Mouse (Mus musculus) embryonic facial prominence, embryonic 12.5 days (tissue): ENCODE results near the gene Vipr2. TPM values are rescaled to one million over a fixed set of nuclear protein-coding genes. Genes with fewer than 3 reads are reported as not detected.

Source experiments
- ATAC-seq: fragments of 200-750 bp; cut with Nextera tagmentation; 2 replicates; pipeline ENCODE4 v1.8.0; 2017; ENCODE audit not compliant: insufficient number of reproducible peaks, insufficient read depth, low FRiP score, low TSS enrichment
- H3K27ac ChIP-seq: fragments of 300-500 bp; sonication (generic); 2 replicates; pipeline ENCODE4 v1.5.1; 2016; ENCODE audit warnings: mild to moderate bottlenecking
- H3K27me3 ChIP-seq: fragments of 300-500 bp; sonication (generic); 2 replicates; pipeline ENCODE4 v1.6.1; 2016; ENCODE audit warnings: mild to moderate bottlenecking, moderate library complexity
- H3K36me3 ChIP-seq: fragments of 300-500 bp; sonication (generic); 2 replicates; pipeline ENCODE4 v1.6.1; 2016; ENCODE audit warnings: mild to moderate bottlenecking
- H3K4me1 ChIP-seq: fragments of 300-500 bp; sonication (generic); 2 replicates; pipeline ENCODE4 v1.6.1; 2016
- H3K4me2 ChIP-seq: fragments of 300-500 bp; sonication (generic); replicated peaks from 2 replicates; pipeline ENCODE4 v1.6.1; 2016; ENCODE audit warnings: mild to moderate bottlenecking, moderate library complexity
- H3K4me3 ChIP-seq: fragments of 300-500 bp; sonication (generic); 2 replicates; pipeline ENCODE4 v1.5.1; 2016; ENCODE audit warnings: mild to moderate bottlenecking
- H3K9ac ChIP-seq: fragments of 300-500 bp; sonication (generic); 2 replicates; pipeline ENCODE4 v1.6.1; 2016; ENCODE audit warnings: mild to moderate bottlenecking, moderate library complexity
- H3K9me3 ChIP-seq: fragments of 300-500 bp; sonication (generic); 2 replicates; pipeline ENCODE4 v1.6.1; 2016; ENCODE audit warnings: mild to moderate bottlenecking, moderate library complexity
- WGBS: fragments of 180-500 bp; shearing (Covaris S2); methylation state at CpG from one replicate; pipeline ENCODE4 v1.1.7; 2016; 5-methylcytosine and 5-hydroxymethylcytosine counted together
- polyA plus RNA-seq: library from polyadenylated mRNA; unstranded; fragments of >200 nt; fragmentation: Nextera tagmentation; extraction: Ambion mirVana; gene quantifications from 2 replicates; pipeline ENCODE4 v1.2.1, GENCODE M21; 2016

Gene Vipr2
- 2.1 and 2.2 TPM in 2 replicates for polyA plus RNA-seq

DNA sequence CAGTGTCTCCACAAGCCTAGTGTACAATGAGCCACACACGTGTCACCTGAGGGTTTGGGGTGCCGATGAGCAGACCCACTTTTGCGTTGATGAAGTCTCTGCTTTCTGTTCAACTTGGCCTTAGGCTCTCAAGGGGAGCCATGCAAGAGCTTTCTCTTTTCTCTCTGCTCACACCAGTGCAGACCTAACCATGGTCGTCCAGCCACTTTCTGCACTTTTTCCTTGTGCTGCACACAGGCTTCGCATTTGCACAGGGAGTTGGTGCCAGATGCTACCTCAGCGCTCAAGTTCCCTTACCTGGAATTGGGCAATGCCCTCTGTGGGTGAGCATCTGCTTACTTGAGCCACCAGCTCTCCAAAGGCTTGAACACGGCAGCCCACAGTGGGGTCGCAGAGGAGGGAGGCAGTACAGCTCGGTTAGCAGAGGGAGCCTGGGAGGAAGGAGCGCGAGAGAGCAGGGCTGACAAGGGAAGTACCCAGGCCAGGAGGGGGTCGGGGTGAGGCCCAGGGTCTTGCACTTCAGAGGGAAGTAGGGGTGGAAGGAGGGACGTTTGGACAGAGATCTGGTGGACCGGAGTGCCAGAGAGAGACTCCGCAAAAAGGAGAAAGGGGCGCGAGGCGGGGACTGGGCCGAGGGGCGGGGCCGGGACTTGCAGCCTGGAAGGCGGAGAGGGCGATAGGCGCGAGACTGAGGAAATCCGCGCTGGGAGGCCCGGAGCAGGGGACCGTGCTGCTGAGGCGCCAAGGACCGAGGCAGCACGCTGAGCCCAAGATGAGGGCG is at the start of gene Vipr2:
TSS of gene Vipr2 (plus strand) at position 653 of the 781 bp plus-strand sequence.
- no peaks in the 10 kb centered on the region for H3K36me3 ChIP-seq
- 5% methylated on average over 32 of the region's 33 CpGs for WGBS
- no peak within 1 kb of the TSS for H3K27ac ChIP-seq
- no peaks in the 10 kb centered on the region for H3K9me3 ChIP-seq
- H3K27me3 ChIP-seq, result peaks cover 23% of the 10 kb centered on the region; the same call in 1 of the 2 replicates
- H3K9ac ChIP-seq, result peak within 1 kb of the TSS; percentile 61
- H3K4me1 ChIP-seq, result no peaks in the 10 kb centered on the region
- H3K4me2 ChIP-seq, result peak within 1 kb of the TSS; percentile 92
- H3K4me3 ChIP-seq, result peak within 1 kb of the TSS; percentile 48
- peak; percentile 90 for ATAC-seq

DNA sequence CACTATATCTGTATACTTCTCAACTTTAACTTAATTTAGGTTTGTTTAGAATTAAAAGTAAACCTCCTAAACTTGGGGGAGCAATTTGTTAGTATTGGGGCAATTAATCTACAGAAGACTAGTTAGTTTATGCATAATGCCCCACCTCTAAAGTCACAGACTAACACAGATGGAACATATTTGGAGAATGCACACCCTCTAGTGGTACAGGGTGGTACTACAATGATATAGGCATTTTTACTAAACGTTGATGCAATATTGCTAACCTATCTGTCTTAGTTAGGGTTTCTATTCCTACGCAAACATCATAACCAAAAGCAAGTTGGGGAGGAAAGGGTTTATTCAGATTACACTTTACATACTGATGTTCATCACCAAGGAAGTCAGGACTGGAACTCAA is 49.4 kb upstream of the Vipr2 start:
- Histone ChIP-seq H3K9ac (no peak overlapping the region), H3K27me3 (no peaks in the 10 kb centered on the region), H3K4me1 (no peaks in the 10 kb centered on the region), H3K4me2 (no peak overlapping the region), H3K9me3 (no peaks in the 10 kb centered on the region), H3K27ac (no peak overlapping the region), H3K36me3 (no peaks in the 10 kb centered on the region), H3K4me3 (no peak overlapping the region)
- ATAC-seq, result no peak
- WGBS, result 55% methylated on average over 2 of the region's 2 CpGs

DNA sequence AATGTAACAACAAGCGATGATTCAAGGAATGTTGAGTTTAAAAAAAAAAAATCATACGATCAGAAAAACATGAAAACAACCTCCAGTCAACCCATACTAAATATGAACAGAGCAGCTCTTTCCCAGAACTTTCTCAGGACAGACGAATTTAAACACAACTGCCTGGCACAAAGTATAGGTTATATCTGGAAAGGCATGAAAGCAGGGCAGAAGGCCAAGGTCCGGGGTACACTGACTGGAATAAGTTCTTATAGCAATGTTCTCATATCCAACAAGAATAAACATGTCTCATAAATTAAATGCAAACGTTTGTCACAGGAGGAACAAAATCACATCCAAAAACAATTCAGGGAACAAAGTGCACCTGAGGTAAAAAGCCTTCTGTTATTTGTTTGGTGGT is 42.2 kb upstream of the Vipr2 start:
- H3K4me2 ChIP-seq, result no peak overlapping the region
- no peak overlapping the region for H3K9ac ChIP-seq
- H3K27me3 ChIP-seq, result no peaks in the 10 kb centered on the region
- H3K27ac ChIP-seq, result no peak overlapping the region
- H3K9me3 ChIP-seq, result no peaks in the 10 kb centered on the region
- H3K4me3 ChIP-seq, result no peak overlapping the region
- no peaks in the 10 kb centered on the region for H3K36me3 ChIP-seq
- ATAC-seq, result no peak
- WGBS, result 72% methylated on average over 5 of the region's 5 CpGs
- H3K4me1 ChIP-seq, result no peaks in the 10 kb centered on the region

DNA sequence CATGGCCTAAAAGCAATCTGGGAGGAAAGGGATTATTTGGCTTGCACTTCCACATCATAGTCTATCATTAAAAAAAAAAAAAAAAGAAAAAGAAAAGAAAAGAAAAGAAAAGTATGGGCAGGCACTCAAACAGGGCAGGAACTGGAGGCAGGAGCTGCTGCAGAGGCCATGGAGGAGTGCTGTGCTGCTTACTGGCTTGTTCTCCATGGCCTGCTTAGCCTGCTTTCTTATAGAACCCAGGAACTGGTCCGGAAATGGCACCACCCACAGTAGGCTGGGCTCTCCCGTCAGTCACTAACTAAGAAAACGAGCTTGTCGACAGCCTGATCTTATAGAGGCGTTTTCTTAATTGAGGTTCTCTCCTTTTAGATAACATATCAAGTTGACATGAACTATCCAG is 32.7 kb upstream of the Vipr2 start:
- Histone ChIP-seq H3K36me3 (peaks cover 1% of the 10 kb centered on the region), H3K4me1 (peaks cover 12% of the 10 kb centered on the region), H3K27ac (no peak overlapping the region), H3K27me3 (no peaks in the 10 kb centered on the region), H3K9me3 (no peaks in the 10 kb centered on the region), H3K4me3 (no peak overlapping the region), H3K9ac (no peak overlapping the region), H3K4me2 (no peak overlapping the region)
- ATAC-seq, result no peak
- 90% methylated on average over 5 of the region's 5 CpGs for WGBS

DNA sequence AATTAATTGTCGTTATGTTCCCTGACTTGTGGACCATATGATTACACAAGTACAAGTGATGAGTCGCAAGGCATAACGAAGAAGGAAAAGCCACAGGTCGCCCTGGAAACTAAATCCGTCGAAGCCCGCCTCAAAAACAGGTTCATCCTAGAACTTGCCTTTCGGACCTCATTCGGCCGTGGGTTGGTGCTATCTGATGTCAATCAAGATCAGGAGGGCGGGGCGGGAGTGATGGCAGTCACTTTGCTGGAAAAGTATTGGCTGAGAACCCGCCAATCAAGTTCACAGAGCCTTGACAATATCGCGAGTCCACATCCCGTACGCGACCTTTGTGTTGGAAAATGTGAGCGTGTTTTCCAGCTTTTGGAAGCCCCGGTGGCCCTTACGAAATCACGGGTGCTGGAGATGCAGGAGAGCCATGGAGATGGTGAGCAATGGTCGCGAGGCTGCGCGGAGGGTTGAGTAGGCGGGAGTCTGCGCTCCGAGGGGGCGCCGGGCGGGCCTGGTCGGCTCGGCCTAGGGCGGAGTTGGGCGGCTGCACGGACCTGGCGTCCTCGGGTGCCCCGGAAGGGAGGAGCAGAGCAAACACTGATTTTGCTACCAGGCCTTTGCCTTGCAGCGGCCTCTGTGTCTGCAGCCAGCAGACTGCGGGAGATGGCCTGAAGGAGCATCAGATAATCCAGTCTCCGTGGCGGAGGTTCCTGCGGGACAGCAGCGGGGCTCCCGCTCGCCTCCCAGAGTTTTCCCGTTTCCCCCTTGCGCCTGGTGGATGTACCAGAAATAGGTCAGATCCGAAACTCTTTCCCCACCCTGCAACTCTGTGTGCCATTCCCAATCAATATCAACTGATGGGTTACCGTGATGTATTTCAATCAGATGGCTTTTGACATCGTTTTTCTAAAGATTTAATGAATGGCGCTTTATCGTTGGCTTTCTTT is 29.8 kb upstream of the Vipr2 start, which contains the start of gene Zfp386:
TSS of gene Zfp386 (plus strand) at position 285 of the 938 bp plus-strand sequence.
- peak; percentile 98 for ATAC-seq
- H3K4me2 ChIP-seq, result peak within 1 kb of the TSS; percentile 85
- under 1% methylated on average over 55 of the region's 55 CpGs for WGBS
- peak within 1 kb of the TSS; percentile 87 for H3K9ac ChIP-seq
- peaks cover 12% of the 10 kb centered on the region for H3K4me1 ChIP-seq
- H3K9me3 ChIP-seq, result no peaks in the 10 kb centered on the region
- H3K27me3 ChIP-seq, result no peaks in the 10 kb centered on the region
- H3K36me3 ChIP-seq, result peaks cover 12% of the 10 kb centered on the region
- peak within 1 kb of the TSS; percentile 95 for H3K27ac ChIP-seq
- peak within 1 kb of the TSS; percentile 82 for H3K4me3 ChIP-seq

DNA sequence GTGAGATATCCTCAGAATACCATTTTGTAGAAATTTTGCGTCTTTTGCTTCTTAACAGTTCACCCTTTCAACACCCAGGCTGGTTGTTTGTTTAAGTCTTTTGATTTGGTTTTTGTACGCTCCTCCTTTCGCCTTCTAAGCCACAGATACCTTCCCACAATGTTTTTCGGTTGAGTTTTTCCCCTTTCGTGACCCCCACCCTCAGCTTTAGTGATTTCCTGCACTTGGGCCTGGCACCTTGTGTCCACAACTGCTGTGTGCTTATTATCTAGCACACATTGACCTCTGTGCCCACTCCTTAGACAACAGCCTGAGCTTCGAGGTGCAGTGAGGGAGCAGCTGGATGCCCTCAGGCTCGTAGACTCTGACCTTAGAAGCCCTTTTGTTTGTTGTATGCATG is 28.8 kb upstream of the Vipr2 start:
- peak overlapping the region; percentile 87 for H3K9ac ChIP-seq
- H3K27ac ChIP-seq, result no peak overlapping the region
- peak overlapping the region; percentile 85 for H3K4me2 ChIP-seq
- no peaks in the 10 kb centered on the region for H3K27me3 ChIP-seq
- WGBS, result 54% methylated on average over 7 of the region's 7 CpGs
- peaks cover 12% of the 10 kb centered on the region for H3K36me3 ChIP-seq
- H3K4me3 ChIP-seq, result peak overlapping the region; percentile 82
- no peaks in the 10 kb centered on the region for H3K9me3 ChIP-seq
- H3K4me1 ChIP-seq, result peaks cover 12% of the 10 kb centered on the region
- ATAC-seq, result no peak

DNA sequence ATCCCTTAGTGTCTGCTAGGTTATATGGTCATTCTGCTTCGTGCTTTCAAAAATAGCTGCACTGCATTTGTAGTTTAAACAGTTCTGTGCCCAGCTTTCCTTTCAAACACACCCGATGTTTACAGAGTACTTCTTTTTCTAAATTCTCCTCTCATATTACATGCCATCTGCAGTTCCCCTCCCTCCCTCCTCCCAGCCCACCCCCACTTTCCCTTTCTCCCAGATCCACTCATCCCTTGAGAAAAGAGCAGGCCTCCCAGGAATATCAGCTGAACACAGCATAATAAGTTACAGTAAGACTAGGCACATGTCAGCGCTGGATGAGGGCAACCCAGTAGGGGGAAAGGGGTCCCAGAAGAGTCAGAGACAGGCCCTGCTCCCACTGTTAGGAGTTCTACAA is 28.3 kb upstream of the Vipr2 start:
- no peaks in the 10 kb centered on the region for H3K27me3 ChIP-seq
- no peak overlapping the region for H3K27ac ChIP-seq
- ATAC-seq, result no peak
- H3K4me1 ChIP-seq, result peaks cover 12% of the 10 kb centered on the region
- H3K9ac ChIP-seq, result no peak overlapping the region
- no peaks in the 10 kb centered on the region for H3K9me3 ChIP-seq
- peak overlapping the region; percentile 82 for H3K4me3 ChIP-seq
- WGBS, result 66% methylated on average over 3 of the region's 3 CpGs
- H3K4me2 ChIP-seq, result peak overlapping the region; percentile 85
- H3K36me3 ChIP-seq, result peaks cover 13% of the 10 kb centered on the region

DNA sequence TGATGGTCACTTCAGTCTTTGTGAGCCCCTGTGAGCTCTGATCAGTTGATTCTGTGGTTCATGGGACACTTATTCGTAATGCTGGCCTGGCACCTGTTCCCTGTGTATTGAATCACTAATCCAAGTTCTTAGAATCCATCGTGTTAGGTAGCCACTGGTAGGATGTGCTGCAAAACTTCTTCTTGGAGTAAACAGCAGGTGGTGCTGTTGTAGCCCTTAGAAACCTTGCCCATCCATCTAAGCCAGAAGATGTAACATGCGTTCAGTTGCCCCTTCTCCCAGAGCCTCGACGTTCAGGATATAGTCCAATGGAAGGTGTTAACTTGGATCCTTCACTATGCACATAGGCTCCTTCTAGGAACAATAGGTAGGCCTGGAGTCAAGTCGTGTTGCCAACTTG is 27.8 kb upstream of the Vipr2 start:
- no peaks in the 10 kb centered on the region for H3K27me3 ChIP-seq
- H3K4me3 ChIP-seq, result no peak overlapping the region
- 0 out of 2 replicates have a peak, but pooled peaks cover 3% of the 10 kb centered on the region for H3K9me3 ChIP-seq
- H3K4me1 ChIP-seq, result peaks cover 12% of the 10 kb centered on the region
- H3K27ac ChIP-seq, result no peak overlapping the region
- no peak for ATAC-seq
- WGBS, result 90% methylated on average over 6 of the region's 6 CpGs
- no peak overlapping the region for H3K9ac ChIP-seq
- H3K4me2 ChIP-seq, result 0 out of 2 replicates have a peak overlapping the region, but pooled peaks have one; percentile 85
- peaks cover 18% of the 10 kb centered on the region for H3K36me3 ChIP-seq

DNA sequence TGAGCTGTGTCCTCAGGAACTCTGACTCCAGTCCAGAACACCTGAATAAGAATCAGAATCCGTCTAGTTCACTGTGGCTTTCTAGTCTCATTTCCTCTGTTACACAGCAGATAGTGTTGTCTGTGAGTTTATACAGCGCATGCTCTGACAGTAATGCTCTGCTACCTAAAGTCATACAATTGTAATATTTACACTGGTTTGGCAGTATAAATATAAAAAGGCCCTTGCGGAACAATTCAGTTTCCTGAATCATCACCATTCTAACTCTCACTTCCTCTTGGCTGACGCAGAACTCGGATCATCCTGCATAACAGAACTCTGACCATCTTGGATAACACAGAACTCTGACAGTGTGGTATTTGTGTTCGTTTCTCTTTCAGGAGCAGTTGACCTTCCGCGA is 23.2 kb upstream of the Vipr2 start:
- WGBS, result 96% methylated on average over 8 of the region's 8 CpGs
- Histone ChIP-seq H3K27me3 (no peaks in the 10 kb centered on the region), H3K27ac (no peak overlapping the region), H3K36me3 (peaks cover 55% of the 10 kb centered on the region), H3K4me1 (0 out of 2 replicates have a peak, but pooled peaks cover 2% of the 10 kb centered on the region), H3K9me3 (peaks cover 20% of the 10 kb centered on the region; the same call in 1 of the 2 replicates), H3K9ac (no peak overlapping the region), H3K4me3 (no peak overlapping the region), H3K4me2 (no peak overlapping the region)
- no peak for ATAC-seq

DNA sequence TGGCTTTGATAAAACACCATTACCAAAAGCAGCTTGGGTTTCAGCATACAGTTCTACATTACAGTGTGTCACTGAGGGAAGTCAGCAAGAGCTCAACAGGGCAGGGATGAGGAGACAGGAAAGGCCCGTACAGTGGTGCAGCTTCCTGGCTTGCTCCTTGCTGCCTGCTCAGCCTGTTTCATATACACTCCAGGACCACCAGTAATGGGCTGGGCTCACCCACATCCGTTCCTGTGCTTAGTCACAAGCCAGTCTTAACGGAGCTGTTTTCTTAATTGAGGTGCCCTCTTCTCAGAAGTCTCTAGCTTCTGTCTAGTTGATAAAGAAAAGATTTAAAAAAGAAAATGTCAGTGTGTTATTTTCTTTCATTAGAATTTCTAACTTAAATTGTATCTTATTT is 21.4 kb upstream of the Vipr2 start:
- Histone ChIP-seq H3K27me3 (no peaks in the 10 kb centered on the region), H3K36me3 (peaks cover 60% of the 10 kb centered on the region), H3K27ac (no peak overlapping the region), H3K4me3 (no peak overlapping the region), H3K4me1 (no peaks in the 10 kb centered on the region), H3K9ac (no peak overlapping the region), H3K4me2 (no peak overlapping the region), H3K9me3 (peaks cover 30% of the 10 kb centered on the region)
- WGBS, result 94% methylated on average over 3 of the region's 3 CpGs
- ATAC-seq, result no peak

DNA sequence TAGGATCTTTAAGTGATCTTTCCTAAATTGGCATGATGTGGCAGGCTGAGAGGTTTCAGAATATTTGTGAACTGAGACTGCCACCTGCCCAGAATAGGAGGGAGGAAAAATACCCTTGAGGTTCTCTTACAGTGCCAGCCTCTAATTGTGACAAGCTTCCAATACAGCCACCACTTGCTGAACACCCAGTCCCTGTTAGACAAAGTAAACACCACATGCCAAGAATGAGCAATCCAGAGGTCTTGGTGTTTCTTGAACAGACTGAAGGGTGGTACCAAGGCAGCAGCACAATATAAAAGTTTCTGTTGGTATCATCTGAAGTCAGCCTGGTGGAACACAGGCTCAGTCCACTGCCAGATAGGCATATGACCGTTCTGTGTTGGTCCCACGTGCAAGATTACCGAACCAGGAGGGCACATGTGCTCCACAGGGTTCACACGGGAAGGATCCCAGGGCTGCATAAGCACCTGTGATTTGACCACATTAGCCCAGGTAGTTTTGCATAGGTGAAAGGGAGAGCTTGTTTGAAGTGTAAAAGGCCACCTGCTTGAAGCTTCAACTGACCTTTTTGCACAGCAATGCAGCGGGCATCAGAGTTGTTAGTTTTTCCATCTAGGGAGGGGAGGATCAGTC is 15.8 kb upstream of the Vipr2 start:
- Histone ChIP-seq H3K27me3 (no peaks in the 10 kb centered on the region), H3K36me3 (peaks cover 47% of the 10 kb centered on the region), H3K27ac (no peak overlapping the region), H3K4me2 (no peak overlapping the region), H3K9me3 (peaks cover 44% of the 10 kb centered on the region), H3K9ac (no peak overlapping the region), H3K4me1 (no peaks in the 10 kb centered on the region), H3K4me3 (no peak overlapping the region)
- WGBS, result 94% methylated on average over 5 of the region's 5 CpGs
- ATAC-seq, result peak; percentile 6; the same call in 1 of the 2 replicates
